Mouse (Mus musculus) MEL (cell line): Measurements from ENCODE around the gene Hmgb1. TPM values are rescaled to one million over a fixed set of nuclear protein-coding genes. Genes with fewer than 3 reads are reported as not detected.
A peak's percentile ranks its signal among the peaks of the same experiment; 100 is the strongest.

Experiments
- DNase-seq: peaks from one replicate; pipeline ENCODE4 v3.0.0; 2011; ENCODE audit warnings: low read depth, low spot score
- H3K27ac ChIP-seq: 2 replicates; pipeline ENCODE4 v1.5.1; 2012; ENCODE audit warnings: low read depth, mild to moderate bottlenecking, control low read depth, low read length, moderate library complexity; ENCODE audit not compliant: control insufficient read depth
- H3K27me3 ChIP-seq, 2 experiments: fragments of 150-350 bp in 1 of 2; sonication (generic) in 1 of 2; 2 replicates each; pipeline ENCODE4 v1.6.1; 2012; ENCODE audit warnings: low read length in 2 of 2, mild to moderate bottlenecking in 2 of 2, improper control_type of control experiment in 1 of 2, moderate library complexity in 1 of 2; ENCODE audit not compliant: insufficient read depth in 2 of 2, control insufficient read depth in 1 of 2
- H3K36me3 ChIP-seq, 2 experiments: 2 replicates each; pipeline ENCODE4 v1.6.1; 2012 to 2014; ENCODE audit warnings: low read length in 2 of 2, improper control_type of control experiment in 1 of 2, inconsistent platforms in 1 of 2, mild to moderate bottlenecking in 1 of 2; ENCODE audit not compliant: insufficient read depth in 2 of 2, control insufficient read depth in 1 of 2
- H3K4me1 ChIP-seq, 2 experiments: fragments of 150-350 bp in 1 of 2; sonication (generic) in 1 of 2; 2 replicates each; pipeline ENCODE4 v1.6.1; 2012; ENCODE audit warnings: low read length in 2 of 2, improper control_type of control experiment in 1 of 2, mild to moderate bottlenecking in 1 of 2; ENCODE audit not compliant: insufficient read depth in 2 of 2, control insufficient read depth in 1 of 2
- H3K4me3 ChIP-seq, 2 experiments: fragments of 150-350 bp in 1 of 2; sonication (generic) in 1 of 2; 2 replicates each; pipeline ENCODE4 v1.5.1; 2012; ENCODE audit warnings: low read depth in 2 of 2, low read length in 2 of 2, mild to moderate bottlenecking in 2 of 2, moderate library complexity in 2 of 2, control low read depth in 1 of 2, improper control_type of control experiment in 1 of 2; ENCODE audit not compliant: control insufficient read depth in 1 of 2, insufficient read depth in 1 of 2
- H3K79me2 ChIP-seq: 2 replicates; pipeline ENCODE4 v1.6.1; 2012; ENCODE audit warnings: mild to moderate bottlenecking, low read length, moderate library complexity; ENCODE audit not compliant: control insufficient read depth, poor library complexity, insufficient read depth
- H3K9ac ChIP-seq: 2 replicates; pipeline ENCODE4 v1.6.1; 2012; ENCODE audit warnings: low read depth, mild to moderate bottlenecking, control low read depth, low read length, moderate library complexity; ENCODE audit not compliant: control insufficient read depth, poor library complexity, severe bottlenecking
- H3K9me3 ChIP-seq: fragments of 150-350 bp; sonication (generic); replicated peaks from 2 replicates; pipeline ENCODE4 v1.6.1; 2012; ENCODE audit warnings: mild to moderate bottlenecking, low read length, improper control_type of control experiment, moderate library complexity; ENCODE audit not compliant: insufficient read depth
- BHLHE40 ChIP-seq: IDR thresholded peaks from 2 replicates; pipeline ENCODE4 v1.6.1; 2012; ENCODE audit warnings: low read depth, mild to moderate bottlenecking, inconsistent platforms, low read length, improper control_type of control experiment, borderline replicate concordance
- CHD1 ChIP-seq: IDR thresholded peaks from 2 replicates; pipeline ENCODE4 v1.6.1; 2012; ENCODE audit warnings: low read depth, mild to moderate bottlenecking, inconsistent platforms, low read length, improper control_type of control experiment
- CTCF ChIP-seq, 3 experiments: IDR thresholded peaks in 2 of 3; conservative IDR thresholded peaks in 1 of 3; 2 replicates each; pipeline ENCODE4 v1.5.1; 2011 to 2012; ENCODE audit warnings: low read length in 3 of 3, low read depth in 2 of 3, mild to moderate bottlenecking in 2 of 3, improper control_type of control experiment in 1 of 3, inconsistent platforms in 1 of 3, mixed read lengths in 1 of 3, moderate library complexity in 1 of 3; ENCODE audit not compliant: control insufficient read depth in 1 of 3, insufficient read depth in 1 of 3, poor library complexity in 1 of 3, severe bottlenecking in 1 of 3
- E2F4 ChIP-seq: IDR thresholded peaks from 2 replicates; pipeline ENCODE4 v1.6.1; 2011; ENCODE audit warnings: low read depth, low read length, improper control_type of control experiment, borderline replicate concordance
- ELF1 ChIP-seq: IDR thresholded peaks from 2 replicates; pipeline ENCODE4 v1.6.1; 2014; ENCODE audit warnings: low read depth, mild to moderate bottlenecking, inconsistent platforms, low read length, improper control_type of control experiment, moderate library complexity
- ETS1 ChIP-seq: IDR thresholded peaks from 2 replicates; pipeline ENCODE4 v1.6.1; 2012; ENCODE audit warnings: low read depth, mild to moderate bottlenecking, inconsistent platforms, low read length, improper control_type of control experiment, moderate library complexity
- GABPA ChIP-seq: IDR thresholded peaks from 2 replicates; pipeline ENCODE4 v1.6.1; 2012; ENCODE audit warnings: low read depth, mild to moderate bottlenecking, inconsistent platforms, low read length, improper control_type of control experiment, moderate library complexity
- GATA1 ChIP-seq: IDR thresholded peaks from 2 replicates; pipeline ENCODE4 v1.6.1; 2011; ENCODE audit warnings: low read depth, low read length, improper control_type of control experiment
- HCFC1 ChIP-seq: IDR thresholded peaks from 2 replicates; pipeline ENCODE4 v1.6.1; 2012; ENCODE audit warnings: low read depth, mild to moderate bottlenecking, inconsistent platforms, low read length, improper control_type of control experiment, moderate library complexity
- JUND ChIP-seq: IDR thresholded peaks from 2 replicates; pipeline ENCODE4 v1.6.1; 2011; ENCODE audit warnings: low read depth, mild to moderate bottlenecking, improper control_type of control experiment, low read length
- KAT2A ChIP-seq: conservative IDR thresholded peaks from 2 replicates; pipeline ENCODE4 v1.6.1; 2012; ENCODE audit warnings: low read depth, low read length, improper control_type of control experiment, inconsistent platforms
- MAFK ChIP-seq: IDR thresholded peaks from 2 replicates; pipeline ENCODE4 v1.6.1; 2011; ENCODE audit warnings: low read depth, mild to moderate bottlenecking, low read length, improper control_type of control experiment, borderline replicate concordance
- MAX ChIP-seq: IDR thresholded peaks from 2 replicates; pipeline ENCODE4 v1.6.1; 2011; ENCODE audit warnings: low read length, improper control_type of control experiment
- MAZ ChIP-seq: IDR thresholded peaks from 2 replicates; pipeline ENCODE4 v1.6.1; 2012; ENCODE audit warnings: low read depth, mild to moderate bottlenecking, inconsistent platforms, low read length, improper control_type of control experiment
- MEF2A ChIP-seq: IDR thresholded peaks from 2 replicates; pipeline ENCODE4 v1.6.1; 2014; ENCODE audit warnings: low read depth, mild to moderate bottlenecking, inconsistent platforms, low read length, improper control_type of control experiment; ENCODE audit not compliant: poor library complexity, insufficient replicate concordance, severe bottlenecking; ENCODE audit errors: extremely low read depth
- MXI1 ChIP-seq: IDR thresholded peaks from 2 replicates; pipeline ENCODE4 v1.6.1; 2011; ENCODE audit warnings: mild to moderate bottlenecking, low read depth, low read length, improper control_type of control experiment
- MYC ChIP-seq: IDR thresholded peaks from 2 replicates; pipeline ENCODE4 v1.6.1; 2011; ENCODE audit warnings: low read depth, mild to moderate bottlenecking, low read length, improper control_type of control experiment, moderate library complexity
- NELFE ChIP-seq: IDR thresholded peaks from 2 replicates; pipeline ENCODE4 v1.6.1; 2011; ENCODE audit warnings: low read depth, low read length, improper control_type of control experiment
- NRF1 ChIP-seq: IDR thresholded peaks from 2 replicates; pipeline ENCODE4 v1.6.1; 2014; ENCODE audit warnings: low read depth, mild to moderate bottlenecking, inconsistent platforms, low read length, improper control_type of control experiment, moderate library complexity; ENCODE audit not compliant: poor library complexity, insufficient read depth, severe bottlenecking
- POLR2A ChIP-seq, 2 experiments: IDR thresholded peaks; 2 replicates each; pipeline ENCODE4 v1.6.1; 2011 to 2012; ENCODE audit warnings: low read length in 2 of 2, mild to moderate bottlenecking in 2 of 2, control low read depth in 1 of 2, improper control_type of control experiment in 1 of 2, low read depth in 1 of 2, moderate library complexity in 1 of 2; ENCODE audit not compliant: control insufficient read depth in 1 of 2, insufficient read depth in 1 of 2, poor library complexity in 1 of 2
- POLR2AphosphoS2 ChIP-seq: IDR thresholded peaks from 2 replicates; pipeline ENCODE4 v1.6.1; 2011; ENCODE audit warnings: low read length, improper control_type of control experiment
- POLR2AphosphoS5 ChIP-seq: IDR thresholded peaks from 2 replicates; pipeline ENCODE4 v1.6.1; 2012; ENCODE audit warnings: low read depth, borderline replicate concordance, mild to moderate bottlenecking, inconsistent platforms, low read length, moderate library complexity, mixed read lengths
- RAD21 ChIP-seq: IDR thresholded peaks from 2 replicates; pipeline ENCODE4 v1.6.1; 2011; ENCODE audit warnings: mild to moderate bottlenecking, low read depth, low read length, improper control_type of control experiment
- RCOR1 ChIP-seq: IDR thresholded peaks from 2 replicates; pipeline ENCODE4 v1.6.1; 2012; ENCODE audit warnings: low read depth, mild to moderate bottlenecking, inconsistent platforms, low read length, improper control_type of control experiment
- SIN3A ChIP-seq: IDR thresholded peaks from 2 replicates; pipeline ENCODE4 v1.6.1; 2012; ENCODE audit warnings: low read length, improper control_type of control experiment, inconsistent platforms
- SMC3 ChIP-seq: IDR thresholded peaks from 2 replicates; pipeline ENCODE4 v1.6.1; 2011; ENCODE audit warnings: low read depth, low read length, improper control_type of control experiment
- USF2 ChIP-seq, 2 experiments: IDR thresholded peaks; 2 replicates each; pipeline ENCODE4 v1.6.1; 2011 to 2012; ENCODE audit warnings: improper control_type of control experiment in 2 of 2, low read length in 2 of 2, borderline replicate concordance in 1 of 2, inconsistent platforms in 1 of 2, low read depth in 1 of 2, mild to moderate bottlenecking in 1 of 2; ENCODE audit not compliant: insufficient read depth in 1 of 2
- ZC3H11A ChIP-seq: IDR thresholded peaks from 2 replicates; pipeline ENCODE4 v1.6.1; 2012; ENCODE audit warnings: low read depth, mild to moderate bottlenecking, inconsistent platforms, low read length, improper control_type of control experiment
- ZKSCAN1 ChIP-seq: IDR thresholded peaks from 2 replicates; pipeline ENCODE4 v1.6.1; 2012; ENCODE audit warnings: low read depth, mild to moderate bottlenecking, inconsistent platforms, low read length, improper control_type of control experiment, moderate library complexity
- ZMIZ1 ChIP-seq: IDR thresholded peaks from 2 replicates; pipeline ENCODE4 v1.6.1; 2012; ENCODE audit warnings: low read depth, mild to moderate bottlenecking, inconsistent platforms, low read length, improper control_type of control experiment, moderate library complexity
- polyA plus RNA-seq, 2 experiments: library from polyadenylated mRNA; stranded (reverse) in 1 of 2; unstranded in 1 of 2; fragments of >175 nt in 1 of 2; fragments of >200 nt in 1 of 2; gene quantifications; 2 replicates each; pipeline versions ENCODE4 v1.2.1 to v1.2.4; 2012; ENCODE audit warnings: low replicate concordance in 2 of 2, low read depth in 1 of 2; ENCODE audit not compliant: insufficient read length in 2 of 2, insufficient read depth in 1 of 2, missing spikeins in 1 of 2
- total RNA-seq: library from RNA; depleted of rRNA; stranded (reverse); fragments of 300-350 nt; gene quantifications from 2 replicates; pipeline ENCODE4 v1.2.3, GENCODE M21; 2012

The Hmgb1 gene
- total and polyA plus RNA-seq, 3 experiments, result 600 to 678 TPM; not detected in 1

DNA sequence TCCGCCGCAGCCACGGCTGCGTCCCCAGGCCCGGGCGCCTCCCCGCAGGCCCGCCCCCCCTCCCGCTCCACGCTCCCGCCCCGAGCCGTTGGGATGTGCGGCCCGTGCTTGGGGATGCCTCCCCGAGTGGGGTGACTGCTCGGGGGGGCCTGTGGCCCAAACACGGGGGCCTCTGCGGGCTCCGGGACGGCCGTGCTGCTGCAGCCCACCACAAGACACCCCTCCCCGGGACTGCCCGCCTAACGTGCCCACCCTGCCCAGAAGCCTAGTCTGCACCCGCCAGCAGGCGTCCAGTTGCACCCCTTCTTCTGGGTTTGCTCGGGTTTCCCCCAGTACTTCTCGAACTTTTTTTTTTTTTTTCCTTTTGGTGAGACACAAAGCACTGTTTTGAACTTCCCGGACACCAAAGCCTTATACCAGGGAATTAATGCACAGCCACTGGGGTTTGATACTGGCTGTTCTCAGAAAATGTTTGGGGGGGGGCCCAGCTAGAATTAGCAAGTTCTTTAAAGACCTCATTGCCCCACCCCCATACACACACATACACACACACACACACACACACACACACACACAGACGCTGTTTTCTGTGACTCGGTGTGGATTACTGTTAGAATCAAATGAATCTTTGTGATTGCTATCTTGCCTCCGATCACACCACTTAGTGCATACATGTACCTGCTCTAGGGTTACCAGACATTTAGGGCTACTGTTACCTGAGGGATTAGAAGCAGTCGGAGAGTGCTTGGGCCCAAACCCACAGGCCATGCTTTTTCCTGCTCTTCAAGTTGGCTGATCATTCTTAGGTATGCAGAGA lies 130.7 kb downstream of the Hmgb1 start (continued):
- TF ChIP-seq ZKSCAN1 (no peak), NRF1 (no peak)

DNA sequence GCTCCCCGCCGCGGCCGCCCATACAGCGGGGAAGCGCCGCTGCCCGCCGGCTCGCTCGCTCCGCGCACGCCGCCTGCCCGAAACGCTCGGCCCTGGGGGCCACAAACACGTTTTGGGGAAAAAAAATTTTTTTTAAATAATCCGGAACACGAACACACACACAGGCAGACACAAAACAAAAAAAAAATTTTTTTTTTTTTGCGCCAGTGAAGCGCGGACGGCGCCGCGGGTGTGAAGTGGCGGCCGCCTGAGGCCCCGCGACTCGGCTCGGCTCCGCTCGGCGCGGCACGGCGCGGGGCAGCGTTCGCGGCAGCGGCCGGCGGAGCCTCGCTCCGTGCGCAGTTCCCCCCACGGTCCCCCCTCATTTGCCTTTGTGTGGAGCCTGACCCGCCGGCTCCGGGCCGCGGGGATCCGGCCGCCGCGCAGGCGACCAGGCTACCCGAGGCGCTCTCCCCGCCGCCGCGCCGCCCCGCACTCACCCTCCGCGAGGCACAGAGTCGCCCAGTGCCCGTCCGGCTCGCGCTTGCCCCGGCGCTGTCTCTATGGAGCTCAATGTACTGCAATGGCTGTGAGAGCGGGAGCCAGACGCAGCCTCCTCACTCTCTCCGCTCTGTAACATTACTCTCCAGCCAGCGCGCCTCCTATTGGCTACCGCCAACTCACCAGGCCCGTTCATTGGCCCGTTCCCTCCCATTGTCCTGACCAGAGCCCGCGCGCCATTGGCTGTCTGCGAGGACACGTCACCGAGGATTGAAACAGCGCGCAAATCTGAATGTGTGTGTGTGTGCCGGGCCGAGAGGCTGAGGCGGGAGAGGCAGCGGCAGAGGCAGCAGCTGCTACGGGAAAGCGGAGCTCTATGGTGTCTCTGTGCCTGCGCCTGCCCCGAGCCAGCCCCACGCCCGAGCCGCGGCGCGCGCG lies 131.6 kb downstream of the Hmgb1 start:
- Histone ChIP-seq H3K36me3 (peaks cover 19 to 21% of the 10 kb centered on the region in 2 experiments), H3K4me3 (peak overlapping the region; percentile 63 to 98), H3K9ac (peak overlapping the region; percentile 94), H3K27me3 (no peaks in the 10 kb centered on the region), H3K79me2 (peaks cover 33% of the 10 kb centered on the region), H3K27ac (peak overlapping the region; percentile 95), H3K9me3 (no peaks in the 10 kb centered on the region), H3K4me1 (peaks cover 14 to 15% of the 10 kb centered on the region in 2 experiments; a peak in 3 of 4 replicates)
- peak; percentile 100 for DNase-seq
- TF ChIP-seq HCFC1, result peak; percentile 72
- TF ChIP-seq NELFE, result peak; percentile 96
- no peak for TF ChIP-seq RCOR1
- no peak for TF ChIP-seq JUND
- no peak for TF ChIP-seq MAFK
- TF ChIP-seq ZMIZ1, result peak; percentile 97
- no peak for TF ChIP-seq SMC3
- TF ChIP-seq POLR2AphosphoS2, result peak; percentile 94
- peak; percentile 23; the same call in 1 of the 2 replicates for TF ChIP-seq ETS1
- TF ChIP-seq GABPA, result no peak
- TF ChIP-seq RAD21, result no peak
- no peak for TF ChIP-seq BHLHE40
- no peak for TF ChIP-seq ZKSCAN1
- TF ChIP-seq CTCF (IDR thresholded peaks at IDR 0.05 in 2 of 3, conservative IDR thresholded peaks at IDR 0.05 in 1 of 3; ENCODE audit: control insufficient read depth in 1 of 3, insufficient read depth in 1 of 3, low read depth in 2 of 3, low read length in 3 of 3, poor library complexity in 1 of 3, severe bottlenecking in 1 of 3), result no peak
- peak; percentile 80; the same call in 1 of the 2 replicates for TF ChIP-seq E2F4
- TF ChIP-seq MAZ, result peak; percentile 25; the same call in 1 of the 2 replicates
- no peak; the same call in 1 of the 2 replicates for TF ChIP-seq POLR2AphosphoS5
- TF ChIP-seq USF2 (IDR thresholded peaks at IDR 0.05; ENCODE audit: borderline replicate concordance in 1 of 2, insufficient read depth in 1 of 2, low read depth in 1 of 2, low read length in 2 of 2), result no peak
- TF ChIP-seq CHD1, result peak; percentile 90; the same call in 1 of the 2 replicates
- no peak for TF ChIP-seq MYC
- TF ChIP-seq NRF1, result 0 out of 2 replicates have a peak, but pooled peaks have one; percentile 31
- TF ChIP-seq MAX, result 0 out of 2 replicates have a peak, but pooled peaks have one; percentile 35
- no peak for TF ChIP-seq GATA1
- peak; percentile 95 for TF ChIP-seq SIN3A
- no peak for TF ChIP-seq MEF2A
- no peak for TF ChIP-seq KAT2A
- TF ChIP-seq ELF1, result no peak
- TF ChIP-seq POLR2A (IDR thresholded peaks at IDR 0.05; ENCODE audit: control insufficient read depth in 1 of 2, insufficient read depth in 1 of 2, low read depth in 1 of 2, low read length in 2 of 2, poor library complexity in 1 of 2), result peak; percentile 89 to 97
- no peak for TF ChIP-seq ZC3H11A
- peak; percentile 80 for TF ChIP-seq MXI1
